Comparison of ENCODE assay signal across 8 mouse cellular contexts in genomic region chr3:152345732-152346632, GRCm38 (mm10). TPM values are rescaled to one million over a fixed set of nuclear protein-coding genes. Genes with fewer than 3 reads are reported as not detected.
DNase-seq lines count a peak whose midpoint lies in the region; ATAC-seq and TF ChIP-seq lines count a peak whose summit lies in the region.

Gene Usp33, plus strand, starts transcription at chr3:152346478.

- H3K4me1 ChIP-seq in G1E (ENCODE audit: insufficient read depth, low read depth, low read length), result peaks cover 34% of the 10 kb centered on the region
- H3K4me1 ChIP-seq in forebrain, postnatal 0 days (ENCODE audit: insufficient read depth), result peaks cover 4% of the 10 kb centered on the region; the same call in 1 of the 2 replicates
- peaks cover 13% of the 10 kb centered on the region; the same call in 1 of the 2 replicates for H3K4me1 ChIP-seq in lung, embryonic 15.5 days

- peak within 1 kb of the TSS; percentile 88 for H3K4me3 ChIP-seq in G1E (ENCODE audit: low read depth, low read length)
- peak within 1 kb of the TSS; percentile 87 for H3K4me3 ChIP-seq in forebrain, postnatal 0 days (ENCODE audit: low read depth, low read length)
- H3K4me3 ChIP-seq in lung, embryonic 15.5 days, result peak within 1 kb of the TSS; percentile 68

- H3K27me3 ChIP-seq in G1E (ENCODE audit: insufficient read depth, low read length), result no peaks in the 10 kb centered on the region
- no peaks in the 10 kb centered on the region for H3K27me3 ChIP-seq in forebrain, postnatal 0 days (ENCODE audit: insufficient read depth, low read length)
- H3K27me3 ChIP-seq in lung, embryonic 15.5 days, result no peaks in the 10 kb centered on the region

- no peak for TF ChIP-seq CTCF in G1E (IDR thresholded peaks at IDR 0.05; ENCODE audit: low read depth, low read length)
- no peak for TF ChIP-seq CTCF in forebrain, postnatal 0 days (IDR thresholded peaks at IDR 0.05; ENCODE audit: low read depth)

- peak within 1 kb of the TSS; percentile 85 for H3K9ac ChIP-seq in forebrain, postnatal 0 days
- H3K9ac ChIP-seq in lung, embryonic 15.5 days, result peak within 1 kb of the TSS; percentile 63

- H3K4me2 ChIP-seq in forebrain, postnatal 0 days (ENCODE audit: low read depth), result peak within 1 kb of the TSS; percentile 56
- peak within 1 kb of the TSS; percentile 55 for H3K4me2 ChIP-seq in lung, embryonic 15.5 days

- peak; percentile 92 for ATAC-seq in G1E (ENCODE audit: extremely low read depth, insufficient number of reproducible peaks, low FRiP score, poor library complexity, severe bottlenecking)
- ATAC-seq in forebrain, postnatal 0 days, result peak; percentile 100
- peak; percentile 97 for ATAC-seq in lung, embryonic 15.5 days (ENCODE audit: borderline replicate concordance, extremely low read depth, low FRiP score, low TSS enrichment)

- peaks cover 20% of the 10 kb centered on the region for H3K36me3 ChIP-seq in G1E (replicated peaks)
- no peaks in the 10 kb centered on the region for H3K36me3 ChIP-seq in forebrain, postnatal 0 days (ENCODE audit: insufficient read depth)
- H3K36me3 ChIP-seq in lung, embryonic 15.5 days, result no peaks in the 10 kb centered on the region

- H3K9me3 ChIP-seq in G1E (replicated peaks), result no peaks in the 10 kb centered on the region
- H3K9me3 ChIP-seq in forebrain, postnatal 0 days (ENCODE audit: low read length), result no peaks in the 10 kb centered on the region
- H3K9me3 ChIP-seq in lung, embryonic 15.5 days, result no peaks in the 10 kb centered on the region

- WGBS in forebrain, postnatal 0 days, result 5% methylated on average over 44 of the region's 44 CpGs
- 8% methylated on average over 38 of the region's 44 CpGs for WGBS in lung, embryonic 15.5 days

- peak within 1 kb of the TSS; percentile 85 for H3K27ac ChIP-seq in forebrain, postnatal 0 days (ENCODE audit: low read depth, low read length)
- H3K27ac ChIP-seq in lung, embryonic 15.5 days, result peak within 1 kb of the TSS; percentile 69

- peak; percentile 90 for DNase-seq in G1E (ENCODE audit: low spot score)
- DNase-seq in cerebellum, adult 18-20 months, result peak; percentile 92 to 96
- DNase-seq in forebrain, postnatal 0 days, result peak; percentile 95
- DNase-seq in heart, postnatal 4 days, result peak; percentile 97
- DNase-seq in layer of hippocampus, adult 8-10 months (ENCODE audit: low spot score in 2 of 2), result peak; percentile 87 to 90
- peak; percentile 87 for DNase-seq in ovary, adult 18-20 months (ENCODE audit: low spot score)
- peak; percentile 92 for DNase-seq in thymus, postnatal 0 days (ENCODE audit: low spot score)

RNA-seq across cellular contexts. Expression of gene Usp33, which starts in this region (rescaled TPM):
- total RNA-seq in G1E (2014; fragmentation: Nextera tagmentation), result 85.7 and 96.5 TPM in 2 replicates
- 102 and 108 TPM in 2 replicates for total RNA-seq in G1E (2017)
- 12.1 and 16.8 TPM in 2 replicates for polyA plus RNA-seq in G1E (2012)
- total RNA-seq in forebrain, postnatal 0 days (2014; rRNA removed), result 113 and 119 TPM in 2 replicates
- 64.7 and 67.6 TPM in 2 replicates for polyA plus RNA-seq in forebrain, postnatal 0 days (2015; fragmentation: Nextera tagmentation; extraction: Ambion mirVana)
- 10 to 100 TPM; 29.9 to 31.6 TPM for total RNA-seq in heart, postnatal 4 days (2021)
- total RNA-seq in layer of hippocampus, adult 8-10 months (2022), result 100 to 1,000 TPM; 110 to 141 (median 134) TPM
- 49.5 and 50.6 TPM in 2 replicates for polyA plus RNA-seq in lung, embryonic 15.5 days (2015; fragmentation: Nextera tagmentation; extraction: Ambion mirVana)
- 30.4 and 35.4 TPM in 2 replicates for polyA plus RNA-seq in thymus, postnatal 0 days (2015; fragmentation: Nextera tagmentation; extraction: Ambion mirVana)

Comparison
In these comparisons a context has a peak if more than half of its experiments do, and no peak if none do; other contexts are left out.
1. Peak in every context shown above with its lines: DNase-seq, ATAC-seq, H3K4me3 ChIP-seq and H3K27ac ChIP-seq.